9 mouse cellular contexts compared by ENCODE assay signal in genomic region chr7:67421088-67421475, GRCm38 (mm10). TPM values are rescaled to one million over a fixed set of nuclear protein-coding genes. Genes with fewer than 3 reads are reported as not detected.
DNase-seq lines count a peak whose midpoint lies in the region; ATAC-seq and TF ChIP-seq lines count a peak whose summit lies in the region.
"Had no signal": no experiment of that assay in that cellular context is flagged by ENCODE, and none has a peak within 500 bp of the region (broad histone marks: within the 10 kb centered on the region; RNA-seq: fewer than 3 reads in every experiment).

No protein-coding gene starts in this region.

- H3K36me3 ChIP-seq in hindbrain, embryonic 13.5 days, result no peaks in the 10 kb centered on the region
- H3K36me3 ChIP-seq in hindbrain, embryonic 11.5 days (ENCODE audit: control insufficient read depth, insufficient read depth, low read length), result no peaks in the 10 kb centered on the region
- H3K36me3 ChIP-seq in CH12.LX (replicated peaks in 1 of 2; ENCODE audit: control insufficient read depth in 1 of 2, insufficient read depth in 1 of 2, low read length in 1 of 2), result no peaks in the 10 kb centered on the region
- no peaks in the 10 kb centered on the region for H3K36me3 ChIP-seq in forebrain, embryonic 14.5 days (ENCODE audit: control insufficient read depth, insufficient read depth, low read length)
- H3K36me3 ChIP-seq: kidney, embryonic 15.5 days had no signal

- TF ChIP-seq POLR2A in CH12.LX (IDR thresholded peaks at IDR 0.05; ENCODE audit: low read depth, low read length), result 0 out of 2 replicates have a peak, but pooled peaks have one; percentile 51

- no peak for DNase-seq in hindbrain, embryonic 11.5 days (ENCODE audit: low spot score)
- DNase-seq in CH12.LX (ENCODE audit: extremely low read depth), result peak; percentile 67
- DNase-seq in forebrain, embryonic 14.5 days (ENCODE audit: low spot score), result peak; percentile 34
- peak; percentile 76 for DNase-seq in skeletal muscle tissue, adult 2 months (ENCODE audit: low read depth, low spot score)
- no peak for DNase-seq in layer of hippocampus, postnatal 14 days (ENCODE audit: low spot score in 2 of 2)
- DNase-seq in cerebellum, postnatal 4 days (ENCODE audit: low spot score in 2 of 2), result no peak
- DNase-seq: right cerebral cortex, postnatal 25 days had no signal

- TF ChIP-seq EP300 in CH12.LX (IDR thresholded peaks at IDR 0.05; ENCODE audit: low read length), result no peak; the same call in 1 of the 2 replicates

- peak overlapping the region; percentile 60; the same call in 1 of the 2 replicates for H3K27ac ChIP-seq in hindbrain, embryonic 13.5 days
- no peak overlapping the region for H3K27ac ChIP-seq in hindbrain, embryonic 11.5 days (ENCODE audit: low read depth, low read length)
- H3K27ac ChIP-seq in CH12.LX (ENCODE audit: insufficient read depth, low read depth), result peak overlapping the region; percentile 86
- H3K27ac ChIP-seq in forebrain, embryonic 14.5 days (ENCODE audit: low read depth, low read length), result peak overlapping the region; percentile 79
- H3K27ac ChIP-seq: kidney, embryonic 15.5 days had no signal

- no peak; the same call in none of the 2 replicates for TF ChIP-seq RAD21 in CH12.LX (IDR thresholded peaks at IDR 0.05; ENCODE audit: low read depth, low read length)

- no peak overlapping the region for H3K9ac ChIP-seq in hindbrain, embryonic 13.5 days
- no peak overlapping the region for H3K9ac ChIP-seq in hindbrain, embryonic 11.5 days (ENCODE audit: low read depth, low read length)
- H3K9ac ChIP-seq in CH12.LX (ENCODE audit: insufficient read depth, low read depth), result peak overlapping the region; percentile 20; the same call in 1 of the 2 replicates
- no peak overlapping the region for H3K9ac ChIP-seq in forebrain, embryonic 14.5 days (ENCODE audit: low read length)
- H3K9ac ChIP-seq: kidney, embryonic 15.5 days had no signal

- H3K9me3 ChIP-seq in hindbrain, embryonic 13.5 days, result no peaks in the 10 kb centered on the region
- no peaks in the 10 kb centered on the region for H3K9me3 ChIP-seq in hindbrain, embryonic 11.5 days (ENCODE audit: control insufficient read depth, low read length)
- no peaks in the 10 kb centered on the region for H3K9me3 ChIP-seq in CH12.LX (replicated peaks; ENCODE audit: low read length)
- no peaks in the 10 kb centered on the region for H3K9me3 ChIP-seq in forebrain, embryonic 14.5 days (replicated peaks; ENCODE audit: control insufficient read depth, low read length)
- H3K9me3 ChIP-seq: kidney, embryonic 15.5 days had no signal

- H3K79me2 ChIP-seq in CH12.LX (replicated peaks; ENCODE audit: control insufficient read depth, extremely low read depth, insufficient read depth, poor library complexity, severe bottlenecking), result peaks cover 8% of the 10 kb centered on the region

- H3K4me1 ChIP-seq in hindbrain, embryonic 13.5 days (replicated peaks), result peaks cover 15% of the 10 kb centered on the region
- H3K4me1 ChIP-seq in hindbrain, embryonic 11.5 days (replicated peaks; ENCODE audit: control insufficient read depth, insufficient read depth, low read length), result no peaks in the 10 kb centered on the region
- H3K4me1 ChIP-seq in CH12.LX (ENCODE audit: control insufficient read depth in 1 of 2, insufficient read depth in 2 of 2), result peaks cover 34 to 80% of the 10 kb centered on the region in 2 experiments
- peaks cover 11% of the 10 kb centered on the region for H3K4me1 ChIP-seq in forebrain, embryonic 14.5 days (ENCODE audit: control insufficient read depth, insufficient read depth, low read length)

- 69% methylated on average over 3 of the region's 3 CpGs for WGBS in hindbrain, embryonic 13.5 days
- 63% methylated on average over 3 of the region's 3 CpGs for WGBS in hindbrain, embryonic 11.5 days
- 54% methylated on average over 3 of the region's 3 CpGs for WGBS in forebrain, embryonic 14.5 days

- H3K4me3 ChIP-seq in hindbrain, embryonic 13.5 days, result no peak overlapping the region
- no peak overlapping the region for H3K4me3 ChIP-seq in hindbrain, embryonic 11.5 days (ENCODE audit: low read depth, low read length)
- H3K4me3 ChIP-seq in CH12.LX (replicated peaks in 1 of 3; ENCODE audit: low read depth in 2 of 3, low read length in 2 of 3, poor library complexity in 1 of 3), result no peak overlapping the region
- no peak overlapping the region for H3K4me3 ChIP-seq in forebrain, embryonic 14.5 days (ENCODE audit: low read depth, low read length)
- H3K4me3 ChIP-seq: kidney, embryonic 15.5 days had no signal

- in situ Hi-C loops in CH12.LX (cut with MboI; ENCODE audit: low pct_ligation_motif_present, low pct_unique_long_range_greater_than_20kb, low sequenced_read_pairs), result loop anchor here (10.0 kb wide), 1 partner anchor 46 kb away; the partner anchor contains the start of gene Mef2a

- TF ChIP-seq CTCF in CH12.LX (conservative IDR thresholded peaks at IDR 0.05 in 1 of 2, IDR thresholded peaks at IDR 0.05 in 1 of 2; ENCODE audit: low read depth in 2 of 2, low read length in 2 of 2), result no peak

- dilution Hi-C loops in CH12.LX (cut with MboI; ENCODE audit: extremely low pct_ligation_motif_present, extremely low pct_unique_long_range_greater_than_20kb, low sequenced_read_pairs), result no loop called here

- H3K4me2 ChIP-seq in hindbrain, embryonic 13.5 days, result no peak overlapping the region
- H3K4me2 ChIP-seq in hindbrain, embryonic 11.5 days (replicated peaks; ENCODE audit: low read depth, low read length), result no peak overlapping the region
- H3K4me2 ChIP-seq in CH12.LX (ENCODE audit: insufficient read depth, low read depth, poor library complexity, severe bottlenecking), result no peak overlapping the region
- no peak overlapping the region for H3K4me2 ChIP-seq in forebrain, embryonic 14.5 days (ENCODE audit: low read length)
- H3K4me2 ChIP-seq: kidney, embryonic 15.5 days had no signal

- no peak for ATAC-seq in hindbrain, embryonic 13.5 days (ENCODE audit: low FRiP score)
- ATAC-seq in hindbrain, embryonic 11.5 days (ENCODE audit: low FRiP score), result no peak
- peak; percentile 62 for ATAC-seq in forebrain, embryonic 14.5 days

- H3K27me3 ChIP-seq in hindbrain, embryonic 13.5 days, result no peaks in the 10 kb centered on the region
- no peaks in the 10 kb centered on the region for H3K27me3 ChIP-seq in hindbrain, embryonic 11.5 days (ENCODE audit: control insufficient read depth, insufficient read depth, low read length)
- H3K27me3 ChIP-seq in CH12.LX (replicated peaks), result no peaks in the 10 kb centered on the region
- H3K27me3 ChIP-seq in forebrain, embryonic 14.5 days (replicated peaks; ENCODE audit: control insufficient read depth, insufficient read depth, low read length), result no peaks in the 10 kb centered on the region
- H3K27me3 ChIP-seq: kidney, embryonic 15.5 days had no signal

TF ChIP-seq in CH12.LX, 34 proteins besides CTCF, POLR2A, EP300 and RAD21 (continues in another document):
- TF ChIP-seq MEF2A (IDR thresholded peaks at IDR 0.05; ENCODE audit: borderline replicate concordance, low read depth, low read length) (peak; percentile 33; the same call in 1 of the 2 replicates), CHD1 (IDR thresholded peaks at IDR 0.05; ENCODE audit: low read depth, low read length) (no peak), HCFC1 (IDR thresholded peaks at IDR 0.05; ENCODE audit: low read depth, low read length) (no peak), GABPA (IDR thresholded peaks at IDR 0.05; ENCODE audit: insufficient replicate concordance, low read depth, low read length) (no peak), USF1 (IDR thresholded peaks at IDR 0.05; ENCODE audit: low read depth, low read length) (peak; percentile 76), NRF1 (IDR thresholded peaks at IDR 0.05; ENCODE audit: low read depth, low read length) (no peak), PAX5 (IDR thresholded peaks at IDR 0.05; ENCODE audit: low read length) (no peak), IRF4 (IDR thresholded peaks at IDR 0.05; ENCODE audit: low read depth, low read length) (no peak; the same call in 1 of the 2 replicates), E2F4 (IDR thresholded peaks at IDR 0.05; ENCODE audit: insufficient replicate concordance, low read depth, low read length) (no peak), SIN3A (IDR thresholded peaks at IDR 0.05; ENCODE audit: low read length) (peak; percentile 81), SMC3 (IDR thresholded peaks at IDR 0.05; ENCODE audit: low read depth, low read length) (peak; percentile 15; the same call in 1 of the 2 replicates), POLR2AphosphoS2 (IDR thresholded peaks at IDR 0.05; ENCODE audit: low read depth, low read length) (no peak; the same call in none of the 2 replicates), CHD2 (IDR thresholded peaks at IDR 0.05; ENCODE audit: low read length) (peak; percentile 64; the same call in 1 of the 2 replicates), ZKSCAN1 (IDR thresholded peaks at IDR 0.05; ENCODE audit: borderline replicate concordance, low read depth, low read length) (no peak), ZMIZ1 (IDR thresholded peaks at IDR 0.05; ENCODE audit: low read depth, low read length) (no peak), TBP (conservative IDR thresholded peaks at IDR 0.05; ENCODE audit: low read depth, low read length) (no peak; the same call in 1 of the 2 replicates), TCF12 (IDR thresholded peaks at IDR 0.05; ENCODE audit: low read depth, low read length) (peak; percentile 90), MYC (IDR thresholded peaks at IDR 0.05; ENCODE audit: low read depth, low read length) (peak; percentile 100), RCOR1 (conservative IDR thresholded peaks at IDR 0.05; ENCODE audit: low read depth, low read length) (no peak), JUND (conservative IDR thresholded peaks at IDR 0.05; ENCODE audit: low read depth, low read length) (peak; percentile 28; the same call in 1 of the 2 replicates), USF2 (conservative IDR thresholded peaks at IDR 0.05; ENCODE audit: low read depth, low read length) (peak; percentile 65), KAT2A (IDR thresholded peaks at IDR 0.05; ENCODE audit: insufficient replicate concordance, low read length) (no peak), MAX (IDR thresholded peaks at IDR 0.05; ENCODE audit: low read length) (peak; percentile 99), UBTF (IDR thresholded peaks at IDR 0.05; ENCODE audit: low read depth, low read length) (no peak), MAFK (IDR thresholded peaks at IDR 0.05; ENCODE audit: insufficient replicate concordance, low read length) (0 out of 2 replicates have a peak, but pooled peaks have one; percentile 5)

RNA-seq across cellular contexts. Expression of gene Mef2a, which starts 48.4 kb away (rescaled TPM):
- polyA plus RNA-seq in hindbrain, embryonic 13.5 days (2015; fragmentation: Nextera tagmentation; extraction: Ambion mirVana), result 36.9 and 37.8 TPM in 2 replicates
- polyA plus RNA-seq in hindbrain, embryonic 11.5 days (2014; fragmentation: Nextera tagmentation; extraction: Ambion mirVana), result 29.3 and 32.3 TPM in 2 replicates
- total RNA-seq in CH12.LX (2012; rRNA removed) (42.2 and 43.5 TPM in 2 replicates), CH12.LX (2014; rRNA removed) (36.7 and 40.1 TPM in 2 replicates)
- polyA plus RNA-seq in CH12.LX (2012; ENCODE audit: insufficient read length, low read depth), result 94.6 and 100 TPM in 2 replicates
- polyA plus RNA-seq in forebrain, embryonic 14.5 days (2014; fragmentation: Nextera tagmentation; extraction: Ambion mirVana), result 27.9 and 39.4 TPM in 2 replicates
- total RNA-seq in layer of hippocampus, postnatal 14 days (2021), result 100 to 1,000 TPM; 143 to 146 TPM

Comparison
In these comparisons a context has a peak if more than half of its experiments do, and no peak if none do; other contexts are left out.
1. DNase-seq: peak in CH12.LX (single experiment), forebrain, embryonic 14.5 days (single experiment) and skeletal muscle tissue, adult 2 months (single experiment); none in hindbrain, embryonic 11.5 days (single experiment), layer of hippocampus, postnatal 14 days (0 of 2) and cerebellum, postnatal 4 days (0 of 2).